ENCODE assay signal across 20 mouse cellular contexts in the genomic region with DNA sequence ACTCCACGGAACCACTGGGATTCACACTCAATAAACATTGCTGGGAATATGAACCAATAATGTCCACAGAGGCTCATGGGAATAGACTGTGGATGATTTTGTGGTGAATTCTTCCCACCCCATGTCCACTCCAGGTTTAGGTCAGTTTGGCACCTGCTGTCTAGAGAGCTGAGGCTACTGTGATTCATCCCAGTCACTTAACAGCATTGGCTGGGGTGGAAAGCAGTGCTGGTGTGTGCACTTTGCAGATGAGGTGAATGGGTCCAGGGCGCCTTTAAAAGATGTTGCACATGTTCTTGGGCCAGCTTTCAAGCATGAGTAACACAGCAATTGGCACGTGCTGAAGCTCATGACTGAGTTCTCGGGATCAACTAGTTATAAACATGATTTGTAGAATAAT.
DNase-seq lines count a peak whose midpoint lies in the region; TF ChIP-seq lines count a peak whose summit lies in the region.
"Had no signal": no experiment of that assay in that cellular context is flagged by ENCODE, and none has a peak within 500 bp of the region (broad histone marks: within the 10 kb centered on the region; RNA-seq: fewer than 3 reads in every experiment).

No protein-coding gene starts in this region.

- H3K4me2 ChIP-seq in myocyte (ENCODE audit: low read depth), result no peak overlapping the region
- H3K4me2 ChIP-seq: heart, embryonic 13.5 days; hindbrain, embryonic 15.5 days had no signal

- peak; percentile 41 for DNase-seq in gastrocnemius, adult 18-20 months (ENCODE audit: low spot score)
- no peak for DNase-seq in gastrocnemius, postnatal 4 days (ENCODE audit: low spot score in 2 of 2)
- DNase-seq in 3T3-L1 (ENCODE audit: low read depth, low spot score), result peak; percentile 13
- DNase-seq in fibroblast of lung, adult 2 months (ENCODE audit: low read depth), result peak; percentile 70
- no peak for DNase-seq in spleen, adult 18-20 months
- no peak for DNase-seq in spleen, postnatal 10 days (ENCODE audit: low spot score in 2 of 2)
- DNase-seq in layer of hippocampus, adult 18-20 months (ENCODE audit: low spot score in 2 of 2), result no peak
- DNase-seq: adrenal gland, postnatal 10 days; adrenal gland, postnatal 36 days; B cell, adult 2 months; cerebellum, adult 18-20 months; cerebellum, adult 9-10 months; cerebellum, postnatal 14 days; forebrain, postnatal 0 days; heart, postnatal 14 days; heart, postnatal 4 days had no signal

- no peaks in the 10 kb centered on the region for H3K36me3 ChIP-seq in myocyte (ENCODE audit: control insufficient read depth, insufficient read depth)
- H3K36me3 ChIP-seq: heart, embryonic 13.5 days; hindbrain, embryonic 15.5 days had no signal

- no peaks in the 10 kb centered on the region for H3K79me2 ChIP-seq in myocyte (ENCODE audit: control insufficient read depth, insufficient read depth)

- TF ChIP-seq POLR2A in myocyte (IDR thresholded peaks at IDR 0.05; ENCODE audit: insufficient read length, low read depth), result no peak

- H3K4me3 ChIP-seq in myocyte, result no peak overlapping the region
- H3K4me3 ChIP-seq: heart, embryonic 13.5 days; hindbrain, embryonic 15.5 days had no signal

- H3ac ChIP-seq in myocyte (ENCODE audit: control insufficient read depth, insufficient read length), result no peak overlapping the region

- no peaks in the 10 kb centered on the region for H3K27me3 ChIP-seq in myocyte (ENCODE audit: control insufficient read depth, insufficient read depth, insufficient read length)
- H3K27me3 ChIP-seq: heart, embryonic 13.5 days; hindbrain, embryonic 15.5 days; Patski had no signal

TF ChIP-seq in myocyte, 11 proteins besides CTCF, POLR2A, EP300 and RAD21:
- TF ChIP-seq E2F4 (IDR thresholded peaks at IDR 0.05; ENCODE audit: insufficient read depth) (no peak), MYOD1 (IDR thresholded peaks at IDR 0.05; ENCODE audit: control insufficient read depth in 1 of 3, insufficient read length in 2 of 3, low read depth in 2 of 3) (peak in 2 of 3 experiments; percentile 47 to 65), MYOG (IDR thresholded peaks at IDR 0.05; ENCODE audit: control insufficient read depth in 1 of 3, insufficient read depth in 1 of 3, insufficient read length in 2 of 3, low read depth in 2 of 3) (peak in 1 of 3 experiments; percentile 50)
TF ChIP-seq in myocyte: peak in this region for 2.

Comparison
In these comparisons a context has a peak if more than half of its experiments do, and no peak if none do; other contexts are left out.
1. DNase-seq: peak in gastrocnemius, adult 18-20 months (single experiment), 3T3-L1 (single experiment) and fibroblast of lung, adult 2 months (single experiment); none in gastrocnemius, postnatal 4 days (0 of 2), spleen, adult 18-20 months (0 of 2), spleen, postnatal 10 days (0 of 2) and layer of hippocampus, adult 18-20 months (0 of 2).